Mouse (Mus musculus) thymus, adult 2 months (tissue): ENCODE results near the gene Irf2bp2.

Source experiments
- CTCF ChIP-seq: fragments of 200-500 bp; IDR thresholded peaks from 2 replicates; pipeline ENCODE4 v1.5.1; 2012; ENCODE audit warnings: mild to moderate bottlenecking, control low read depth, low read length, moderate library complexity, borderline replicate concordance; ENCODE audit not compliant: control insufficient read depth, poor library complexity, insufficient read depth; ENCODE audit errors: extremely low read depth
- POLR2A ChIP-seq: fragments of 200-500 bp; IDR thresholded peaks from 2 replicates; pipeline ENCODE4 v1.6.1; 2012; ENCODE audit warnings: mild to moderate bottlenecking, low read length, control low read depth, moderate library complexity; ENCODE audit not compliant: control insufficient read depth, poor library complexity, insufficient read depth; ENCODE audit errors: extremely low read depth

GRCm38 (mm10) chr8:126617665-126618064 is 23.9 kb upstream of the Irf2bp2 start:
- TF ChIP-seq CTCF (no peak), POLR2A (no peak)
